Mouse (Mus musculus) frontal cortex, postnatal 14 days (tissue): ENCODE measurements around the gene Asic1.
"Not testable (repeated sequence)": the region's sequence is repeated elsewhere in the genome, so short reads cannot be mapped to it uniquely, and the experiment has no call there.

ENCODE experiments used
- DNase-seq, 2 experiments: peaks; one replicate each; pipeline ENCODE4 v3.0.0; 2022; ENCODE audit warnings: low spot score in 2 of 2

Asic1 gene

DNA sequence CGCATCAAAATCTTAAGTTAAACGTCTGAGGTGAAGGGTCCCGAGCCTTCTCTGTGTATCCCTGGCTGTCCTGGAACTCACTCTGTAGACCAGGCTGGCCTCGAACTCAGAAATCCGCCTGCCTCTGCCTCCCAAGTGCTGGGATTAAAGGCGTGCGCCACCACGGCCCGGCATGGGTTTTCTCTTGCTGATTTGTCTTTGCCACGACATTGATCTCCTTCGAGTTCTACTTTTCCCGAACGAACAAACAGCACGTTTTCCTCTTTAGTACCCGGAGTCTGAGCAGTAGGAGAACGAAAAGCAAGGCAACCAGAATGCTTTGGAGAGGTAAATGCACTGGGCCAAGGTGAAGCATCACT is 31.5 kb downstream of the Asic1 start:
- DNase-seq = not testable (repeated sequence)

DNA sequence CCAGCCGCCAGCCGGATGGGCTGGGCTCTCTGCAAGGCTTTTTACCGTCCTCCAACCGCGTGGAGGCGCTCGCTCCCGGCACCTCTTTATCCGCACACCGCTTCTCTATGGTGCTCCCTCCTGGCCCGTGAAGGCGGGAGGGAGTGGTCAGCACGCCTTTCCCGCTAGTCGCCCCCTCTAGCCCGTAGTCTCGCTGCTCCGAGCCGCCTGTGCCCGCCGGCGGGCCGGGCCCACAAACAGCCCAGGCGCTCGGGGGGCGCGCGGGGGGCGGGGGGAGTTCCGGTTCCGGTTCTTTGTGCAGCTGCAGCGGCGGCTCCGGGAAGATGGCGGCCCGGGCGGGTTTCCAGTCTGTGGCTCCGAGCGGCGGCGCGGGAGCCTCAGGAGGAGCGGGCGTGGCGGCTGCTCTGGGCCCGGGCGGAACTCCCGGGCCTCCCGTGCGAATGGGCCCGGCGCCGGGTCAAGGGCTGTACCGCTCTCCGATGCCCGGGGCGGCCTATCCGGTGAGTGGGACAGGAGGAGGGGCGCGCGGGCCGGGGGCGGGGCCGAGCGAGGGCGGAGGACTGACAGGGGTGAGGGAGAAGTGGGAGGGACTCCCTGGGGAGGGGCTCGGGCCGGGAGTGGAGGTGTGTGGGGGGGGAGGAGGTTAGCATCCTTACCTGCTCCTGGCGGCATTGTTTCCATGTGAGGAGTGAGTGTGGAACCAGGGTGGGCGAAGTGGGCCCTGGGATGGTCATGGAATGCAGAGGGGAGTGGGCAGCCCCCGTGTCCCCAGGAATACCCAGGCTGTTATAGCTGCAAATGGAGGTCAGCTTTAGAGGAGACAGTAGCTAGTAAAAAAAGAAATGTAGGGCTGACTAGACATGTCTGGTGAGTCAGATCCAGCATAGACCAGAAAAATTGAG is 32.1 kb downstream of the Asic1 start, which contains the start of gene Smarcd1:
Smarcd1 (plus strand) TSS at position 131 of the 902 bp plus-strand sequence.
- peak; percentile 92 to 95 for DNase-seq

DNA sequence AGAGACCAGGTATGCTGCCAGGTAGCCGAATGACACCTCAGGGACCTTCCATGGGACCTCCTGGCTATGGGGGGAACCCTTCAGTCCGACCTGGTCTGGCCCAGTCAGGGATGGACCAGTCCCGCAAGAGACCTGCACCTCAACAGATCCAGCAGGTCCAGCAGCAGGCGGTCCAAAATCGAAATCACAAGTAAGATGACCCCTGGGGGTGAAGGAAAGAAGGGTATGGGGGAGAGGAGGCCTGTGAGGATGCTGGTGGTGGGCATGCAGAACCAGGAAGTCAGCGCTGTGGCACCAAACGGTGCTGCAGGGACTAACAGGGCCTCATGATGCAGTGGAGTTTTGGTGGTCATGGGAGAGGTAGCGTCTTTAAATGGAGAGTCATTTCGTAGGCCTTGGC is 32.9 kb downstream of the Asic1 start:
- DNase-seq = no peak

GRCm38 (mm10) chr15:99703676-99704040 is 33.5 kb downstream of the Asic1 start:
- DNase-seq = no peak

DNA sequence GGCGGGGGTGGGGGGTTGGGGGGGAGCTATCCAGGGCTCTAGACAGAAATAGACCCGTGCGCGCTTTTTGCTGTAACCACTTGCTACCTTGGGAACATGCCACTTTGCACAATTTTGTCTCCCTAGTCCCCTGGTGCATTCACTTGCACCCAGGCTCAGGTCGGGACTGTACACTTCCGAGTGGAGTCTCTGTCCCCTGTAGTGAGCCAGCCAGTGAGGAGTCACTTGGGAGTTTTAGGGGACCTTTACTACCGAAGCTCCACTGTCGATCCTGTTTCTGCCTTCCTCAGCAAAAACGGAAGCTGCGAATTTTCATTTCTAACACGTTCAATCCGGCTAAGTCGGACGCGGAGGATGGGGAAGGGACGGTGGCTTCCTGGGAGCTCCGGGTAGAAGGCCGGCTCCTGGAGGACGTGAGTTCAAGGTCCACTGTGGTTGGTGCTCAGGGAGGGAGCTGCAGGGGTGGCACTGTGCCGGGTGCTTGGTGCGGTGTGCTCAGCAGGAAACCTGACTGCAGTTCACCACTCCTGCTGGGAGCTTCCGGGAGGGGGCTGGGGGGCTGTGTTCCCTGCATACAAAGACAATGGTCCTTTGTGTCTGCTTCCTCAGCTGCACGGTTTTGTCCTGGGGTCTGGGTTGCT is 34.0 kb downstream of the Asic1 start:
- DNase-seq = no peak

- no peak for DNase-seq
Observed at GRCm38 (mm10) chr15:99704881-99705280, 34.7 kb downstream of the Asic1 start.

DNA sequence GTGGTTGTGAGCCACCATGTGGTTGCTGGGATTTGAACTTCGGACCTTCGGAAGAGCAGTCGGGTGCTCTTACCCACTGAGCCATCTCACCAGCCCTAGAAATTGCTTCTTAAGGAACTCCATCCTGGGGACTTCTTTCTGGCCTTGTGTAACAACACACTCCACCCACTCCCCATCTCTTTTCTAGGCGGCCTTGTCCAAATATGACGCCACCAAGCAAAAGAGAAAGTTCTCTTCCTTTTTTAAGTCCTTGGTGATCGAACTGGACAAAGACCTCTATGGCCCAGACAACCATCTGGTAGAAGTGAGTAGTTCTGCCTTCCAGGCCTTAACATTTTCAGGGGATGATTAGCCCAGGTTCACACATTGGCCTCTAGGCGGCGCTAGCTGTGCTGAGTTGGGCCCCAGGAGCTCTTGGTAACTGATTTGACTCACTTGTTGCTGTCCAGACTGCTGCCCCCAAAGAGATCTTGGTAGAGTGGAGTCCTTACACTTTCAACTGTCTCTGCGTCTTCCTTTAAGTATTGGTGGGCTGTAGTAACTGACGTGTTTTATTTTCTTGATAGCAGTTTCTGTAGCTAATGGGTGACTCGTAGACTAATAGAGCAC is 35.4 kb downstream of the Asic1 start, which contains the start of gene Gm17349:
Gm17349 (minus strand) TSS at position 51 of the 609 bp plus-strand sequence.
- DNase-seq = peak in 1 of 2 experiments; percentile 53

DNA sequence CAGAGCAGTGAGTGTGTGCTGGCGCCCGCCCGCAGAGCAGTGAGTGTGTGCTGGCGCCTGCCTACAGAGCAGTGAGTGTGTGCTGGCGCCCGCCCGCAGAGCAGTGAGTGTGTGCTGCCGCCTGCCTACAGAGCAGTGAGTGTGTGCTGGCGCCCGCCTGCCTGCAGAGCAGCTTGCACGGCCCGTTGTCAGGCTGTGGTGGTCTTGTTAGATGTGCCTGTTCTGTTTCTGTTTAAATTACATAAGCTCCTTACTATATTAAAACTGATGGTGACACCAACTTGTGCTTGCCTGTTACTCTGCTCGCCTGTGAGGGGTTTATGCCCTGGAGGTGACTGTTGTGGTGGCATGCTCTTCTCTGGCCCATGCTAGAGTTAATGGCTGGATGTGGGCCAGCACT is 38.0 kb downstream of the Asic1 start:
- DNase-seq = no peak

GRCm38 (mm10) chr15:99710221-99711190 is 40.3 kb downstream of the Asic1 start:
- no peak for DNase-seq

- no peak for DNase-seq
Observed at GRCm38 (mm10) chr15:99711491-99711890, 41.3 kb downstream of the Asic1 start.

- DNase-seq = no peak
Observed at GRCm38 (mm10) chr15:99712666-99713559, 42.7 kb downstream of the Asic1 start.

- DNase-seq = no peak
Observed at GRCm38 (mm10) chr15:99713569-99713968, 43.4 kb downstream of the Asic1 start.

GRCm38 (mm10) chr15:99714206-99714605 is 44.0 kb downstream of the Asic1 start:
- DNase-seq = peak in 1 of 2 experiments; percentile 22

DNA sequence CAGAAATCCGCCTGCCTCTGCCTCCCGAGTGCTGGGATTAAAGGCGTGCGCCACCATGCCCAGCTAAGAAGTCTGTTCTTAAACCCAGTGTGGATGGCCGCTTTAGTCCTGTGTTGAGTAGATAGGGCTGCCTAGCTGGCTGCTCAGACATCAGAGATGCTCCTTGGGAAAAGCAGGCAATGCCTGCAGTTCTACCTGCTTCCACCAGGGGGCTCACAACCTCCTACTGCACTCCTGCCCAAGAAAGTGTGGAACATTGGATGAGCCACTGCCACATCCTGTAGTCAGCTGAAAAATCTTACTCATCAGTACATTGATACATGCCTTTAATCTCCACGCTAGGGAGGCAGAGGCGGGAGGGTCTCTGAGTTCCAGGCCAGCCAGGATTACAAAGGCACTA is 44.7 kb downstream of the Asic1 start:
- DNase-seq = peak; percentile 79 to 82

DNA sequence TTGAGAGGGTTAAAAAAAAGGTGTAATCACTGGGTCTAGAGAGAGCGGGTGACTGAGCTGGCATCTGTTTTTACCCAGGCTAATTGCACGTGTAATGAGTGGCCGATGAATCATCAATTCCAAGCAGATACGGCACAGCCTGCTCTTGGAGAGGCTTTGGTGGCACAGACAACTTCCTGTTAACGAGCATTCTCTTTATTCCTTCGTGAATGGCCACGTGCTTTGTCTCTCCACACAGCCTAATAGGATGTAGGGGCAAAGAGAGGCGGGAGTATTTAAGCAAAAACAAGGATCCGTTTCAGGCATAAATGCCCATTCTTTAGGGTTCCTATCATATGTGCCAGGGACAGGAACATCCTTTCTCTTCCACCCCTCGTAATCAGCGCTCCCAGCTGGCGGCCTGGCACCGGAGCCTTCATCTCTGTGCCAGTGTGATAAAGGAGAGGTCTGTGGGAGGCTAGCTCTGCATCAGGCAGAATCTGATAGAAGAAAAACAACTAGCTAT is 45.2 kb downstream of the Asic1 start:
- DNase-seq = no peak

DNA sequence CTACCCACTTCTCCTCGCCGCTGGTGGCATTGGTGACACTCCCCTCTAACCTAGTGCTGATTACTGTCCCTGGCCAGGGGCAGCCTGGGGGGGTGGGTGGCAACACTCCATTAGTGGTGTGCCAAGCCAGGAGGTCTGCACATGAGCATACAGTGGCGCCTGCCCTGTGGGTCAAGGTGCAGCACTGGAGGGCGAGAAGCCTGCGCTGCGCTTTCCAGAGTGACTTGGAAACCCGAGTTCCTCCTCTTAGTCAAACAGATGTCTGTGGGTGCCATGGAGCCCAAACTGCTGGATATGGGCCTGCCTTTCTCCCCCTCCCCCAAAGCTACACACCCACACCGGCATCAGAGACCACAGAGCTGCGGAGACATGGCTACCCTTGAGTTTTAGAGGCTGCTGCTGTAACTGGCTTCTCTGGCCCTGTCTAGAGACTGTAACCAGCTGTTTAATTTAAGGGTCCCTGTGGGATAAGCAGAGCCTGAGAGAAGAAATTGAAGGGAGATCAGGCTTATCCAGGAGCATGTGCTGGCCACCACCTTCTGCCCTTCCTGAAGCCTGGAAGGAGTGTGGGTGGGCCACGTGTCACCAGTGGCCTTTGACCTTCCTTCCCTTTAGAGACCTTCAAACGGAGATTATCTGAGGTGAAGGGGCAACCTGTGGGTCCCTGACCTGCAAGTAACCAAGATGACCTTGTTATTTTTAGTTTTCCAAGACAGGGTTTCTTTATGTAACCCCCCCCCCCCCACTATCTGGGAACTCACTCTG is 46.0 kb downstream of the Asic1 start:
- no peak for DNase-seq

GRCm38 (mm10) chr15:99716814-99717213 is 46.6 kb downstream of the Asic1 start:
- DNase-seq = no peak

DNA sequence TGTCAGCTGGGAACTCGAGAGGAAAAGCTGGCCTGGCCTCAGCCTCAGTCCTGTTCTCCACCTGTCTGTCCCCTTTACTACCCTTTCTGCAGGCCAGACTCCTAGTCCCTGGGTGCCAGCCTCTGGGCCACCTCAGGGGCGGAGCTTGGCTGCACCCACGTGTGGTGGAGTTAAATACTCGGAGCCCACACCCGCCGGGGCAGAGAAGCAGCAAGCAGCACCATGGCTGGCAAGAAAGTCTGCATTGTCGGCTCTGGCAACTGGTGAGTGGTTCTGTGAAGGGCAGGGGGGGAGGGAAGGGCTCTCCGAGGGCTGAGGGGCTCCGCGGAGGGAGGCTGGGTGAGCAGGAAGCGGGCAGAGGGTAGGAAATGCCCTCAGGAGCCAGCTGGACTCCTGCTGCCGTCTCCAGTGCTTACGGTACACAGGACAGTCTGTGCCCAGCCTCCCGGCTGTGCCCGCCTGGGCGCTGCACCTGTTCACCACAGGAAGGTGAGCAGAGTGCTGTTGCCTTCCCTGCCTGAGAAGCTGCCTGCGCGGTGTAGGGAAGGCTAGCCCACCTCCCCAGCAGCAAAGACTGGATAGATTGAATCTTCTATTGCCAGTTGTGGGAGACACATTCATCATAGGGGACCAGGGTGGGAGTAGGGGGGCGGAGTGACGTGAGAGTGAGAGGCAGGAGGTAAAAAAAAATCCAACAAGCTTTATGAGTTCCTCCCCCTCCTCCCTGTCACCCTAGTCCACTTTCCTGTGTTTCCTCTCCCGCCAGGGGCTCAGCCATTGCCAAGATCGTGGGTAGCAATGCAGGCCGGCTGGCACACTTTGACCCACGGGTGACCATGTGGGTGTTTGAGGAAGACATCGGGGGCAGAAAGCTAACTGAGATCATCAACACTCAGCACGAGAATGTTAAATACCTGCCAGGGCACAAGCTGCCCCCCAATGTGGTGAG is 47.5 kb downstream of the Asic1 start, which contains the start of gene Gpd1:
Gpd1 (plus strand) TSS at position 130 of the 949 bp plus-strand sequence.
- DNase-seq = no peak
